Mouse (Mus musculus) cerebellum, adult 2 months (tissue): Measurements from ENCODE around the gene Srgap1.

Source experiments
- CTCF ChIP-seq: fragments of 200-500 bp; IDR thresholded peaks from 2 replicates; pipeline ENCODE4 v1.5.1; 2011; ENCODE audit warnings: low read depth, mild to moderate bottlenecking, control low read depth, low read length, moderate library complexity, borderline replicate concordance; ENCODE audit not compliant: insufficient read depth
- POLR2A ChIP-seq: fragments of 200-500 bp; IDR thresholded peaks from 2 replicates; pipeline ENCODE4 v1.6.1; 2011; ENCODE audit warnings: low read length, control low read depth, borderline replicate concordance; ENCODE audit not compliant: insufficient read depth

DNA sequence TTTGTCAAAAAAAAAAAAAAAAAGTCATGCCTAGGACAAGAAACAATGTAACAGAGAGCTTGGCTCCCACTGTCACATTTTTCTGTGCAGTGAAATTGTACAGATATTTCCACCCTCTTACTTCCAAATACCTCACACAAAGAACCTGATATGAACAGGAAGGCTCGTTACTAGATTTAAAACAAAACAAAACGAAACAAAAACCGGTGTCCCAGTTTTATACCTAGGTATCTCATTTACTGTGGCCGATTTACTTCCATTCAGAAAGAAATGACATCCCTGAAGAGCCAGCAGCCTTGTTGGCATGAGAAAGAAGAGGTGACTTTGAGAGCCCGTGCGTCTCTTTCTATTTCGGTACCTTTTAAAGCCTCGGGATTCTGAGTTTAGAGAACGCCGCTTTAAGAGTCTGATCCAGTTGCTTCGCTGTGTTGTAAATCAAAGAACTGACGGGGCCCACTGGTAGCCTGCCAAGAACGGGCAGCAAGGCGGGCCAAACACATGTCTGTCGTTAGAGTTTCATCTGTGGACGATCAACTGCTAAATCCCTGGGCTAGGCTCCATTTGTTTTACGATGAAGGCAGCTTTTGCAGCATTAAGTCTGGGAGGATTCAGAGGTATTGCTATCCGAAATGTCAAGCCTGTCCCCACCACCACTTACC, 210.5 kb downstream of the Srgap1 start:
- TF ChIP-seq CTCF: no peak
- TF ChIP-seq POLR2A: no peak
